Mouse (Mus musculus) CH12F3 (cell line): ENCODE measurements around the gene Snd1.

Source experiments
- in situ Hi-C: fragments of 300-500 bp; cut with MboI; formaldehyde crosslinking; loops from 2 replicates; pipeline ENCODE4 v1.14.3; 2020; ENCODE audit warnings: low sequenced_read_pairs

Gene Snd1

GRCm38 (mm10) chr6:28685745-28686144 lies 210.8 kb downstream of the Snd1 start:
- in situ Hi-C loops = no loop called here

GRCm38 (mm10) chr6:28687776-28688175 lies 212.8 kb downstream of the Snd1 start:
- in situ Hi-C loops = no loop called here

GRCm38 (mm10) chr6:28692659-28693058 lies 217.7 kb downstream of the Snd1 start:
- in situ Hi-C loops = no loop called here

GRCm38 (mm10) chr6:28697214-28697613 lies 222.3 kb downstream of the Snd1 start:
- in situ Hi-C loops = no loop called here

GRCm38 (mm10) chr6:28704612-28705011 lies 229.7 kb downstream of the Snd1 start:
- in situ Hi-C loops = no loop called here

- in situ Hi-C loops = no loop called here
Measured at GRCm38 (mm10) chr6:28705384-28706107, 230.6 kb downstream of the Snd1 start.

GRCm38 (mm10) chr6:28706108-28706975 lies 231.4 kb downstream of the Snd1 start:
- in situ Hi-C loops = no loop called here

- in situ Hi-C loops = no loop called here
Measured at GRCm38 (mm10) chr6:28706976-28707592, 232.1 kb downstream of the Snd1 start.

- in situ Hi-C loops = no loop called here
Measured at GRCm38 (mm10) chr6:28710035-28710434, 235.1 kb downstream of the Snd1 start.

- in situ Hi-C loops = no loop called here
Measured at GRCm38 (mm10) chr6:28717203-28717844, 242.4 kb downstream of the Snd1 start.

- in situ Hi-C loops = no loop called here
Measured at GRCm38 (mm10) chr6:28717845-28718237, 242.9 kb downstream of the Snd1 start.

- in situ Hi-C loops = no loop called here
Measured at GRCm38 (mm10) chr6:28720391-28721171, 245.6 kb downstream of the Snd1 start.

GRCm38 (mm10) chr6:28723059-28723458 lies 248.1 kb downstream of the Snd1 start:
- in situ Hi-C loops = no loop called here

GRCm38 (mm10) chr6:28724776-28725175 lies 249.8 kb downstream of the Snd1 start:
- in situ Hi-C loops = no loop called here

GRCm38 (mm10) chr6:28729236-28729635 lies 254.3 kb downstream of the Snd1 start:
- in situ Hi-C loops = no loop called here

- in situ Hi-C loops = no loop called here
Measured at GRCm38 (mm10) chr6:28729649-28730048, 254.7 kb downstream of the Snd1 start.

GRCm38 (mm10) chr6:28731246-28731645 lies 256.3 kb downstream of the Snd1 start:
- in situ Hi-C loops = no loop called here

GRCm38 (mm10) chr6:28733884-28734647 lies 259.1 kb downstream of the Snd1 start:
- in situ Hi-C loops = no loop called here

- in situ Hi-C loops = no loop called here
Measured at GRCm38 (mm10) chr6:28735116-28735515, 260.2 kb downstream of the Snd1 start.

- in situ Hi-C loops = no loop called here
Measured at GRCm38 (mm10) chr6:28736665-28737064, 261.7 kb downstream of the Snd1 start.
